Mouse (Mus musculus): Measurements from ENCODE around the gene Gm44579.

Gene Gm44579

GRCm38 (mm10) chr15:98220877-98221276, at the start of gene Gm44579, which contains the start of gene Olfr287:
Gm44579 (minus strand) TSS chr15:98220977.
Olfr287 (minus strand) TSS chr15:98221056.
- DNase-seq (ENCODE audit: low read depth, low spot score), result no peak

GRCm38 (mm10) chr15:98257776-98258175, 37.0 kb upstream of the Gm44579 start:
- no peak for DNase-seq (ENCODE audit: low read depth, low spot score)

GRCm38 (mm10) chr15:98257193-98257592, 36.4 kb upstream of the Gm44579 start, which contains the start of gene H1fnt:
H1fnt (minus strand) TSS chr15:98257293.
- DNase-seq (ENCODE audit: low read depth, low spot score), result no peak

- DNase-seq (ENCODE audit: low read depth, low spot score), result no peak
Measured at GRCm38 (mm10) chr15:98256271-98256670, 35.5 kb upstream of the Gm44579 start.

GRCm38 (mm10) chr15:98235442-98235841, 14.7 kb upstream of the Gm44579 start:
- no peak for DNase-seq (ENCODE audit: low read depth, low spot score)

- no peak for DNase-seq (ENCODE audit: low read depth, low spot score)
Measured at GRCm38 (mm10) chr15:98234350-98234749, 13.6 kb upstream of the Gm44579 start, which contains the start of gene Olfr286. Olfr286 (minus strand) TSS chr15:98234450.

GRCm38 (mm10) chr15:98226096-98226495, 5.3 kb upstream of the Gm44579 start:
- DNase-seq (ENCODE audit: low read depth, low spot score), result no peak

GRCm38 (mm10) chr15:98225610-98226009, 4.8 kb upstream of the Gm44579 start:
- DNase-seq (ENCODE audit: low read depth, low spot score), result no peak

- DNase-seq (ENCODE audit: low read depth, low spot score), result no peak
Measured at GRCm38 (mm10) chr15:98222377-98222776, 1.6 kb upstream of the Gm44579 start.

- DNase-seq (ENCODE audit: low read depth, low spot score), result no peak
Measured at GRCm38 (mm10) chr15:98214130-98214529, 6.6 kb downstream of the Gm44579 start.

GRCm38 (mm10) chr15:98213336-98213870, 7.4 kb downstream of the Gm44579 start:
- no peak for DNase-seq (ENCODE audit: low read depth, low spot score)

- DNase-seq (ENCODE audit: low read depth, low spot score), result no peak
Measured at GRCm38 (mm10) chr15:98209676-98210075, 11.1 kb downstream of the Gm44579 start.

- DNase-seq (ENCODE audit: low read depth, low spot score), result no peak
Measured at GRCm38 (mm10) chr15:98195442-98195841, 25.3 kb downstream of the Gm44579 start, which contains the start of gene Olfr288. Olfr288 (minus strand) TSS chr15:98195542.

- no peak for DNase-seq (ENCODE audit: low read depth, low spot score)
Measured at GRCm38 (mm10) chr15:98184456-98184855, 36.3 kb downstream of the Gm44579 start.

- DNase-seq (ENCODE audit: low read depth, low spot score), result no peak
Measured at GRCm38 (mm10) chr15:98181856-98182570, 38.8 kb downstream of the Gm44579 start.

- peak; percentile 85 for DNase-seq (ENCODE audit: low read depth, low spot score)
Measured at GRCm38 (mm10) chr15:98181132-98181711, 39.6 kb downstream of the Gm44579 start.

- DNase-seq (ENCODE audit: low read depth, low spot score), result no peak
Measured at GRCm38 (mm10) chr15:98180567-98181131, 40.1 kb downstream of the Gm44579 start.

- no peak for DNase-seq (ENCODE audit: low read depth, low spot score)
Measured at GRCm38 (mm10) chr15:98177320-98177719, 43.5 kb downstream of the Gm44579 start.

- DNase-seq (ENCODE audit: low read depth, low spot score), result no peak
Measured at GRCm38 (mm10) chr15:98173821-98174220, 47.0 kb downstream of the Gm44579 start.

- no peak for DNase-seq (ENCODE audit: low read depth, low spot score)
Measured at GRCm38 (mm10) chr15:98172113-98172512, 48.7 kb downstream of the Gm44579 start.

- DNase-seq (ENCODE audit: low read depth, low spot score), result no peak
Measured at GRCm38 (mm10) chr15:98170917-98171316, 49.9 kb downstream of the Gm44579 start.

GRCm38 (mm10) chr15:98170365-98170764, 50.4 kb downstream of the Gm44579 start:
- no peak for DNase-seq (ENCODE audit: low read depth, low spot score)
